Mouse (Mus musculus): Measurements from ENCODE around the gene Lyar. TPM values are rescaled to one million over a fixed set of nuclear protein-coding genes. Genes with fewer than 3 reads are reported as not detected.

The Lyar gene
- polyA plus RNA-seq (2014; fragmentation: Illumina TruSeq; extraction: RNeasy Lipid Tissue Mini Kit (QIAGEN cat#74804); ENCODE audit: low read depth, low replicate concordance): 34.2 TPM

GRCm38 (mm10) chr5:38220328-38220912 is at the start of gene Lyar, which contains the start of gene Zbtb49:
TSS of gene Lyar (plus strand) at chr5:38220470.
TSS of gene Zbtb49 (minus strand) at chr5:38220457.

GRCm38 (mm10) chr5:38260107-38260682 is 39.9 kb downstream of the Lyar start, which contains the start of gene Tmem128:
TSS of gene Tmem128 (plus strand) at chr5:38260185.

GRCm38 (mm10) chr5:38275771-38276170 is 55.5 kb downstream of the Lyar start, which contains the start of gene Otop1:
TSS of gene Otop1 (plus strand) at chr5:38275972.

Other genes with a start within 250 kb of the Lyar start
- gene Stx18, start 181.7 kb upstream of the Lyar start, polyA plus RNA-seq (2014; fragmentation: Illumina TruSeq; extraction: RNeasy Lipid Tissue Mini Kit (QIAGEN cat#74804); ENCODE audit: low read depth, low replicate concordance): 51.4 TPM
- gene Nsg1, start 60.6 kb upstream of the Lyar start, polyA plus RNA-seq (2014; fragmentation: Illumina TruSeq; extraction: RNeasy Lipid Tissue Mini Kit (QIAGEN cat#74804); ENCODE audit: low read depth, low replicate concordance): 33.2 TPM
- gene Zbtb49, start within 50 bp of the Lyar start, polyA plus RNA-seq (2014; fragmentation: Illumina TruSeq; extraction: RNeasy Lipid Tissue Mini Kit (QIAGEN cat#74804); ENCODE audit: low read depth, low replicate concordance): 2.2 TPM
- gene Tmem128, start 39.7 kb downstream of the Lyar start, polyA plus RNA-seq (2014; fragmentation: Illumina TruSeq; extraction: RNeasy Lipid Tissue Mini Kit (QIAGEN cat#74804); ENCODE audit: low read depth, low replicate concordance): 75.8 TPM
- 17.1 TPM for gene Otop1, start 55.5 kb downstream of the Lyar start, polyA plus RNA-seq (2014; fragmentation: Illumina TruSeq; extraction: RNeasy Lipid Tissue Mini Kit (QIAGEN cat#74804); ENCODE audit: low read depth, low replicate concordance)
- not detected for gene Drd5, start 98.9 kb downstream of the Lyar start, polyA plus RNA-seq (2014; fragmentation: Illumina TruSeq; extraction: RNeasy Lipid Tissue Mini Kit (QIAGEN cat#74804); ENCODE audit: low read depth, low replicate concordance)